Mouse (Mus musculus): Measurements from ENCODE around the gene Atxn1. TPM values are rescaled to one million over a fixed set of nuclear protein-coding genes. Genes with fewer than 3 reads are reported as not detected.

The Atxn1 gene
- polyA plus RNA-seq, 1 experiment from 2014 or later = 4.6 TPM

DNA sequence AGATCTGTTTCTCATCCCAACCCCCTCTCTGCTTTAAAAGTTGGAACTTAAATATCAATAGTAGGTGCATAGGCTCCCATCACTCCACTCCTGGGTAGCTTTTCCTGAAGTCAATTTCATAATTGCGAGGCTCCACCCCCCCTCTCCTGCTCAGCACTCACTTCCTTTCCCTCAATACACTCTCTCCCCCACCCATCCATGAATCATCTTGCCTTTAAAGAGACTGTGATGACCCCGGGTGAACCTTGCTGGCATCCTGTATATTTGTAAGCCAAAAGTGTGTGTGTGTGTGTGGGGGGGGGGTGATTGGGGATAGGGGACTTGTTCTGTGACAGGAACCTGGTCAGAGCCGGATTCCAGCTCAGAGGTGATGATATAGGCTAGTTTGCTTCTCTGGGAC is 9.8 kb upstream of the Atxn1 start:
- H3K36me3 ChIP-seq = no peaks in the 10 kb centered on the region
- H3K9ac ChIP-seq = no peak overlapping the region
- H3K4me3 ChIP-seq = no peak overlapping the region
- no peak overlapping the region for H3K4me2 ChIP-seq (replicated peaks)
- no peaks in the 10 kb centered on the region for H3K4me1 ChIP-seq
- H3K9me3 ChIP-seq = no peaks in the 10 kb centered on the region
- ATAC-seq (ENCODE audit: insufficient number of reproducible peaks, insufficient read depth, low FRiP score, low TSS enrichment) = no peak
- H3K27ac ChIP-seq = no peak overlapping the region
- H3K27me3 ChIP-seq = no peaks in the 10 kb centered on the region
- 63% methylated on average over 3 of the region's 3 CpGs for WGBS

DNA sequence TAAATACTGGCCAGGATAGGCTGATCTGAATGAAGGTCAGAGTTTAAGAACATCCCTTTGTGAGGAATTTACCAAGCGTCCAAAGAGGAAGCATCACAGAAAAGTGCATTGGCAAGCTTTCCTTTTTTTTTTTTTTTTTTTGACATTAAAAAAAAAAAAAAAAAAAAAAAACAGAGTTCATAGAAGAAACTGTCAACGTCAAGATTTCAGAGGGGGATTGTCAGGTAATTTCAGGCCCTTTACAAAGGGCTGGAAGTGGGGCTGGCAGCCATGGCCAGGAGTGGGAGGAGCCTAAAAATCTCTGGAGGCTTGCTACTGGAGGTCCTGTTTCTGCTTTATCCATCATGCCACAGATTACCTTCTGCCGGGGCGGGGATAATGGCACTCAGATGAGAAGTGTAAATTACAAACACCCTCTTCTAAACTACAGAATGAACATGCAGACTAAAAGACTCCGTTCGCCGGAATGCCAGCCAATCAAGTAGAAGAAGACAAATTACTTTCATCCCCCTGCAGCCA is 9.2 kb upstream of the Atxn1 start:
- ATAC-seq (ENCODE audit: insufficient number of reproducible peaks, insufficient read depth, low FRiP score, low TSS enrichment) = no peak
- H3K9me3 ChIP-seq = no peaks in the 10 kb centered on the region
- no peak overlapping the region for H3K27ac ChIP-seq
- H3K4me3 ChIP-seq = no peak overlapping the region
- 39% methylated on average over 7 of the region's 7 CpGs for WGBS
- no peak overlapping the region for H3K9ac ChIP-seq
- H3K27me3 ChIP-seq = no peaks in the 10 kb centered on the region
- no peaks in the 10 kb centered on the region for H3K4me1 ChIP-seq
- H3K4me2 ChIP-seq (replicated peaks) = no peak overlapping the region
- no peaks in the 10 kb centered on the region for H3K36me3 ChIP-seq

DNA sequence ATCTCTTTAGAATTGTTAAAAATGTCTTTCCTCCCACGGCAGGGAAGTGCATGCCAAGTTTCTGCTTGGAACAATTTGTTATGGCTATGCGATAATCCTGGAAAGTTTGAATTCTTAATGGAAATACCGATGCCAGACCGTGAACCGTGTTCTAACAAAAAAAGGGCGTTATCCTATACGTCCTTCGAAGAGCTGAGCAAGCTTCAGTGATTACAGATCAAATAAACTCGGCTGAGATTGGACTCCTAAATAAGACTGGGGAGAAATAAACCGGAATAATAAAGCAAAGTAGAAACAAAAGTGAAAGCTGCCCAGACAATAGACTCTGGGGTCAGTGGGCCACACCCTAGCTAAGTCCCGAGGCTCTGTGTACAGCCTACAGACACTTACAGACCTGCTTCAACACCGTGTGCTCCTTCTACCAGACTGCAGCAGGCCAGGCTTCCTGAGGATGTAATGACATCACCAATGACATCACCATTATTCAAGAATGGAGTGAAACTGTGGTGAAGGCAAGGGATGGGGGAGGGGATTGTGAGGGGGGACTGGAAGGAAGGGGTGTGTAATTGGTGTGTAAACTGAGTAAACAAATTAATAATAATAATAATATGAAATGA is 6.2 kb upstream of the Atxn1 start:
- H3K9me3 ChIP-seq = no peaks in the 10 kb centered on the region
- WGBS = 57% methylated on average over 12 of the region's 12 CpGs
- no peak for ATAC-seq (ENCODE audit: insufficient number of reproducible peaks, insufficient read depth, low FRiP score, low TSS enrichment)
- 0 out of 2 replicates have a peak, but pooled peaks cover 3% of the 10 kb centered on the region for H3K27me3 ChIP-seq
- no peak overlapping the region for H3K4me2 ChIP-seq (replicated peaks)
- H3K4me1 ChIP-seq = peaks cover 7% of the 10 kb centered on the region
- H3K36me3 ChIP-seq = no peaks in the 10 kb centered on the region
- H3K27ac ChIP-seq = no peak overlapping the region
- H3K4me3 ChIP-seq = no peak overlapping the region
- no peak overlapping the region for H3K9ac ChIP-seq

DNA sequence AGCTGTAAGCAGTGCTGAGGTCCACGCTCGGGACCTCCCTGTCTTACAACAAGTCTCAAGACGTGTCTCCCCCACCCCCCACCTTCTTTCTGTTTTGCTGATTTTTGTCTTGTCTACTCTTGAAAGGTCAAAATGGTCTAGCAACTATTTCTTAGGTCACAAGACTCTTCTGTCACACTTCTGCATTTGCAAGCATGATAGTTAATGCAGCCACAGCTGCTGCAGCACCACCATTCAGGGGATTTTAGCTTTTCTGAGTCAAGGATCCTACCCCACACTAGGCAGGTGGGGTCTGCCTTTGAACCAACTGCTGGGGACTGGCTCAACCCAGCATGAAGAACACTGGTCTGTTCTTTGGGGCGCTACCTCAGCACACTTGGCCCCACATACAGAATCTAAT is 3.4 kb upstream of the Atxn1 start:
- no peak overlapping the region for H3K9ac ChIP-seq
- ATAC-seq (ENCODE audit: insufficient number of reproducible peaks, insufficient read depth, low FRiP score, low TSS enrichment) = no peak
- H3K9me3 ChIP-seq = no peaks in the 10 kb centered on the region
- H3K4me2 ChIP-seq (replicated peaks) = no peak overlapping the region
- no peaks in the 10 kb centered on the region for H3K36me3 ChIP-seq
- H3K4me3 ChIP-seq = no peak overlapping the region
- 0 out of 2 replicates have a peak, but pooled peaks cover 3% of the 10 kb centered on the region for H3K27me3 ChIP-seq
- no peak overlapping the region for H3K27ac ChIP-seq
- peaks cover 12% of the 10 kb centered on the region for H3K4me1 ChIP-seq
- WGBS = 55% methylated on average over 4 of the region's 4 CpGs

DNA sequence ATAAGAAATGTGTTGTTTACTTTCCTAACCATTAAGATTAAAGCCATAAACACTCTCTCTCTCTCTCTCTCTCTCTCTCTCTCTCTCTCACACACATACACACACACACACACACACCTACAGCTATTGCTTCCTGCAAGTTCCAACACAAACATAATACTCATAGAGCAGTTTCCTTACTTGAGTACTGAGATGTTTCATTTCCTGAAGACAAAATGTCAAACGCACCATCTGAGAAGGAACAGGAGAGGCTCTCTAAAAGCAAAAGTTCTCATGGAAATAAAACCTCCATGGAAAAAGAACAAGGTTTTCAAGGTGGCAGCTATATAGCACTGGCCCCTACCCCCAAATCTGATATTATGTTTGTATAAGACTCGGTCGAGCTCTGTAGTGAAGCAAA is 2.6 kb upstream of the Atxn1 start:
- Histone ChIP-seq H3K27me3 (0 out of 2 replicates have a peak, but pooled peaks cover 3% of the 10 kb centered on the region), H3K36me3 (no peaks in the 10 kb centered on the region), H3K27ac (no peak overlapping the region), H3K9me3 (no peaks in the 10 kb centered on the region), H3K4me2 (replicated peaks) (no peak overlapping the region), H3K9ac (no peak overlapping the region), H3K4me1 (peaks cover 16% of the 10 kb centered on the region), H3K4me3 (no peak overlapping the region)
- WGBS = 51% methylated on average over 3 of the region's 3 CpGs
- ATAC-seq (ENCODE audit: insufficient number of reproducible peaks, insufficient read depth, low FRiP score, low TSS enrichment) = no peak

DNA sequence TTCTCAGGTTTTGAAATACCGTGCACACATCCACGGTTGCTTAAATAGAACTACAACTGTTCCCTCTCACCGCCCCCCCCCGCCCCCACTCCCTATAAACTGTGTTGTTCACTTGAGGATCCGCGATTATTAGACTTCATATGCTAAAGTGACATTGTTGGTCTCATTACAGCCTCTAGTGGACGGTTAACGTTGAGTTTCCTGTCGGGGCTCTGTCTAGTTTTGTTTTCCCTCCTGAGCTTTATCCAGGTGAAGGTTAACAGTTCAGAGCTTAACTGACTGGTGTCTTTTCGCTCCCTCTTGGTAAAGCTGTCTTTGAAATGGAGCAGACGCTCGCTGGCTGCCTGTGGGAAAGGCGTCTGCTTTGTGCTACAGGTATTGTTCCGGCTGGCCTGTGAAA is 1.8 kb upstream of the Atxn1 start:
- Histone ChIP-seq H3K27ac (no peak overlapping the region), H3K4me2 (replicated peaks) (peak overlapping the region; percentile 83), H3K4me3 (peak overlapping the region; percentile 83), H3K36me3 (no peaks in the 10 kb centered on the region), H3K9ac (no peak overlapping the region), H3K4me1 (peaks cover 24% of the 10 kb centered on the region), H3K27me3 (0 out of 2 replicates have a peak, but pooled peaks cover 3% of the 10 kb centered on the region), H3K9me3 (no peaks in the 10 kb centered on the region)
- no peak for ATAC-seq (ENCODE audit: insufficient number of reproducible peaks, insufficient read depth, low FRiP score, low TSS enrichment)
- WGBS = 4% methylated on average over 14 of the region's 14 CpGs

DNA sequence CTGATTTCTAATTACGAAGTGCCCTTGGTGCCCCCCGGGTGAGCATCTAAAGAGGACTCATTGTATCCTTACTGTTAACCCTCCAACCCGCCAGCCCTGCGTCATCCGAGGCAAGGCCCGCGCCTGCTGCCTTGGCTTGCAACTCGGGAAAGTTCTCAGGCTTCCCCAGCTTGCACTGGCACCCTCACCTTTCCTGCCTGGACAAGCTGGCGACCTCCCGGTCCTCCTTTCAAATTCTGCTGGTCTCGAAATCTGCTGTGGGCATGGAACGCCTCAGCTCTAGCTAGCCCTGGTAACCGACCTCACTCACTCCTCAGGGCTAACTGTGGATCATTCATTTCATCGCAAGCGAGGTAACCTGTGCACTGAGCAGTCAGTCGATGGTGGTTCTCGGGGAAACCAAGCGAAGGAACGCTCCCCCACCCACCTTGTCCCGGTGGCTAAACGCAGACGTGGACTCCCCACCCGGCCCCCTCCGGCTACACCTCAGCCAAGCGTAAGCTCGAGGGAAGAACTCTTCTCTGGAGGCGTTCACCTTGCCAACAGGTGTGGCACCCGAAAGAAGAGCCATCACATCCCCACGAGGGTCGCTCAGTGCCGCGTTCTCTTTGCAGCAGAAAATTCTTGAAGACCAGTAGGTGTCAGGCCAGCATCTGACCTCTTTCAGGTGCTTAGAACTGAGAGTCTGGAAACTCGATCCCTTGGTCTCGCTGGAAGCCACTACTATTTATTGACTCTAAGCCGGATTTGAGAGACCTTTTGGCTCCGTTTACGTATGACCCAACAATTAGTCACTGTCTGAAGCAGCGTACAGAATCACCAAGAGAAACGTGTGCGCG is 1.0 kb upstream of the Atxn1 start:
- under 1% methylated on average over 41 of the region's 41 CpGs for WGBS
- H3K36me3 ChIP-seq = no peaks in the 10 kb centered on the region
- H3K27ac ChIP-seq = peak overlapping the region; percentile 93
- peak overlapping the region; percentile 83 for H3K4me3 ChIP-seq
- 0 out of 2 replicates have a peak, but pooled peaks cover 3% of the 10 kb centered on the region for H3K27me3 ChIP-seq
- peak overlapping the region; percentile 85 for H3K9ac ChIP-seq
- peak; percentile 17; the same call in 1 of the 2 replicates for ATAC-seq (ENCODE audit: insufficient number of reproducible peaks, insufficient read depth, low FRiP score, low TSS enrichment)
- peaks cover 26% of the 10 kb centered on the region for H3K4me1 ChIP-seq
- H3K9me3 ChIP-seq = no peaks in the 10 kb centered on the region
- peak overlapping the region; percentile 83 for H3K4me2 ChIP-seq (replicated peaks)

DNA sequence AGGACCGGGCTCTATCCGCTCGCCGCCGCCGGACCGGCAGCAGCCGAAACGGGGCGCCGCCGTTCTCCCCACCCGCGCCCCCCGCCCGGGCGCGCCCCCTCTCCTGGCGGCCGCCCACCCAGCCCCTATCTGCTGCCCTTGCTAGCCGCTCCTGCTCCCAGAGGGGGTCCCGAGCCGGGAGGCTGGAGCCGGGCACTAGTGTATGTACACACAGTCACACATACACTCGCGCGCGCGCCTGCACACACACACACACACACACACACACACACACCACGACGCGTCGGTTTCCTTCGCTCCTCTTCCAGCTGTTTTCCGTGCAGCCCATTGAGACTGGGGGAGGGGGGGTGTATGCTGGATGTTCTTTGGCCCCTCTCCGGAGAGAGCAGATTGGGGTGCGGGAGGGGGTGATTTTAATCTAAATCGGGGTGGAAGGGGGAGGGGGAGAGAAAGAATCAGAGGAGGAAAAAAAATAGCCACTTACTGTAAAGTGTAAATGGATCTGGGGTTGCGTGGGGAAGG is 416 bp downstream of the Atxn1 start:
- WGBS = 1% methylated on average over 25 of the region's 39 CpGs
- no peaks in the 10 kb centered on the region for H3K9me3 ChIP-seq
- ATAC-seq (ENCODE audit: insufficient number of reproducible peaks, insufficient read depth, low FRiP score, low TSS enrichment) = peak; percentile 38; the same call in 1 of the 2 replicates
- 0 out of 2 replicates have a peak, but pooled peaks cover 3% of the 10 kb centered on the region for H3K27me3 ChIP-seq
- H3K4me1 ChIP-seq = peaks cover 35% of the 10 kb centered on the region
- peak overlapping the region; percentile 83 for H3K4me3 ChIP-seq
- peak overlapping the region; percentile 93 for H3K27ac ChIP-seq
- no peaks in the 10 kb centered on the region for H3K36me3 ChIP-seq
- peak overlapping the region; percentile 83 for H3K4me2 ChIP-seq (replicated peaks)
- H3K9ac ChIP-seq = peak overlapping the region; percentile 85

DNA sequence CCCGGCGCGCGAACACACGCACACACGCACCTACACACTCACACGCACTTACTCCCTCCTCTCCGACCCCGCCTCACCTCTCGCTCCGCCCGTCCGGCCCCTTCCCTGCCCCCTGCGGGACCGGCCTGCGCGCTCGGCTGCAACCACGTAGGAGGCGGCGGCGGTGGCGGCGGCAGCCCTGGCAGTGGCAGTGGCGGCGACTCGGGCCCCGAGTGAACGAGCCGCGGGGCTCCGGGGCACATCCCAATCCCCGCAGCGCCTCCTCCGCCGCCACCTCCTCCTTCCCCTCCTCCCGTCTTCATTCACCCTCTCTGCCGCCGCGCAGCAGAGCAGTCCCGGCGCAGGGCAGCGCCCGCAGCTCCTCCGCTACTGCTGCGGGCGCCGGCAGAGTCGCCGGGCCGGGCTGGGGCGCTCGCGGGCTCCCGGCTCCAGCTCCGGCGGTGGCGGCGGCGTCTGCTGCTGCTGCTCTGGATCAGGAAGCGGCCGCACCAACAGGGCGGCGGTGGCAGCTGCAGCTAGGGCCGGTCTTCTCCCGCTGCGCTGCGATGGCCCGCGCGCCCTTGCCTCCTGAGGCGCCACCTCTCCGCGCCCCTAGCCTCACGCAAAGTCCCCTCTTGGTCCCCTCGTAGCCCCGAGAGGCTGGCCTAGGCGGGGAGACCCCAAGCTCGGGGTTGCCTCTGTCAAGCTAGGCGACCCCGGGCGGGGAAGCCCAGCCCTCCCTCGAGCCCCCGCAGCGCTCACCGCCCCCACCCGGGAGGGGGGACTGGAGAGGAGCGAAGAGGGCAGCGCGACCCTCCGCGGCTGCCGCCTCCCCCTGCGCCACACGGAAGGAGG is 1.1 kb downstream of the Atxn1 start:
- peak overlapping the region; percentile 83 for H3K4me2 ChIP-seq (replicated peaks)
- peak overlapping the region; percentile 85 for H3K9ac ChIP-seq
- H3K27me3 ChIP-seq = 0 out of 2 replicates have a peak, but pooled peaks cover 3% of the 10 kb centered on the region
- H3K36me3 ChIP-seq = no peaks in the 10 kb centered on the region
- H3K4me3 ChIP-seq = peak overlapping the region; percentile 83
- H3K9me3 ChIP-seq = no peaks in the 10 kb centered on the region
- H3K4me1 ChIP-seq = peaks cover 35% of the 10 kb centered on the region
- peak; percentile 35; the same call in 1 of the 2 replicates for ATAC-seq (ENCODE audit: insufficient number of reproducible peaks, insufficient read depth, low FRiP score, low TSS enrichment)
- WGBS = 1% methylated on average over 78 of the region's 95 CpGs
- peak overlapping the region; percentile 93 for H3K27ac ChIP-seq

DNA sequence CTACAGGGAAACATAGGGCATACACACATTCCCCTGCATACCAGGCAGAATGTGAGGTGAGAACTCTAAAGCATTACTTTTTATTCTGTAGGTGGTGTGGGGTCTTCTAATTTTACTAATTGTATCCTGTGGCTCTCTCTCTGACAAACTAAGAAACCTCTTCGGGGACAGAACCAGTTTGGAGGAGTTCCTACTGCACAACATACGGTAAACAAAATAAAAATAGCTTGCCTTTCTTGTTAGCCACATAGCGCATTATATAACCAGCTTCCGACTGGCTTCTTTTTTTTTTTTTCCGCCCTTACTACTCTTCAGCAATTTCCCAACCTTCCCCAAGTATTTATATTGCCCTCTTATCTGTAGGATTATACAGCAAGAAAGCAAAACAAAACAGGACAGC is 2.0 kb downstream of the Atxn1 start:
- 0 out of 2 replicates have a peak, but pooled peaks cover 3% of the 10 kb centered on the region for H3K27me3 ChIP-seq
- H3K27ac ChIP-seq = no peak overlapping the region
- no peaks in the 10 kb centered on the region for H3K9me3 ChIP-seq
- peak overlapping the region; percentile 83 for H3K4me2 ChIP-seq (replicated peaks)
- no peaks in the 10 kb centered on the region for H3K36me3 ChIP-seq
- ATAC-seq (ENCODE audit: insufficient number of reproducible peaks, insufficient read depth, low FRiP score, low TSS enrichment) = no peak
- H3K4me1 ChIP-seq = peaks cover 35% of the 10 kb centered on the region
- peak overlapping the region; percentile 83 for H3K4me3 ChIP-seq
- WGBS = 5% methylated on average over 5 of the region's 5 CpGs
- H3K9ac ChIP-seq = peak overlapping the region; percentile 85; the same call in 1 of the 2 replicates

All from embryonic facial prominence, embryonic 12.5 days (tissue).